Mouse (Mus musculus) thymus, adult 2 months (tissue): ENCODE results near the gene Egfl8. TPM values are rescaled to one million over a fixed set of nuclear protein-coding genes. Genes with fewer than 3 reads are reported as not detected.

Source experiments
- DNase-seq: peaks from one replicate; pipeline ENCODE4 v3.0.0; 2021
- H3K27ac ChIP-seq: fragments of 200-500 bp; 2 replicates; pipeline ENCODE4 v1.5.1; 2012; ENCODE audit warnings: low read length, control low read depth; ENCODE audit not compliant: control insufficient read depth, insufficient read depth
- H3K27me3 ChIP-seq: fragments of 200-500 bp; 2 replicates; pipeline ENCODE4 v1.6.1; 2012; ENCODE audit warnings: mild to moderate bottlenecking, low read length, moderate library complexity, mixed read lengths; ENCODE audit not compliant: control insufficient read depth, insufficient read depth
- H3K36me3 ChIP-seq: fragments of 200-500 bp; 2 replicates; pipeline ENCODE4 v1.6.1; 2012; ENCODE audit warnings: mild to moderate bottlenecking, low read length, moderate library complexity; ENCODE audit not compliant: control insufficient read depth, insufficient read depth
- H3K4me1 ChIP-seq: fragments of 200-500 bp; replicated peaks from 2 replicates; pipeline ENCODE4 v1.6.1; 2012; ENCODE audit warnings: low read length; ENCODE audit not compliant: control insufficient read depth, insufficient read depth
- H3K4me3 ChIP-seq: fragments of 200-500 bp; 2 replicates; pipeline ENCODE4 v1.5.1; 2012; ENCODE audit warnings: mild to moderate bottlenecking, low read length, control low read depth, moderate library complexity; ENCODE audit not compliant: control insufficient read depth, insufficient read depth
- CTCF ChIP-seq: fragments of 200-500 bp; IDR thresholded peaks from 2 replicates; pipeline ENCODE4 v1.5.1; 2012; ENCODE audit warnings: mild to moderate bottlenecking, control low read depth, low read length, moderate library complexity, borderline replicate concordance; ENCODE audit not compliant: control insufficient read depth, poor library complexity, insufficient read depth; ENCODE audit errors: extremely low read depth
- POLR2A ChIP-seq: fragments of 200-500 bp; IDR thresholded peaks from 2 replicates; pipeline ENCODE4 v1.6.1; 2012; ENCODE audit warnings: mild to moderate bottlenecking, low read length, control low read depth, moderate library complexity; ENCODE audit not compliant: control insufficient read depth, poor library complexity, insufficient read depth; ENCODE audit errors: extremely low read depth
- WGBS: fragments of 180-500 bp; shearing (Covaris S2); methylation state at CpG from one replicate; pipeline ENCODE4 v1.1.7; 2018; 5-methylcytosine and 5-hydroxymethylcytosine counted together
- polyA plus RNA-seq: library from polyadenylated mRNA; depleted of rRNA; stranded (reverse); fragments of >200 nt; gene quantifications from 2 replicates; pipeline ENCODE4 v1.2.3, GENCODE M21; 2012

Egfl8 gene
- polyA plus RNA-seq, 1 experiment = 16.0 TPM

- no peak for DNase-seq
- peaks cover 20% of the 10 kb centered on the region for H3K36me3 ChIP-seq
- TF ChIP-seq POLR2A (no peak), CTCF (no peak)
- H3K4me3 ChIP-seq = no peak overlapping the region
- H3K27me3 ChIP-seq = no peaks in the 10 kb centered on the region
- WGBS = 83% methylated on average over 34 of the region's 34 CpGs
- H3K4me1 ChIP-seq = peaks cover 18% of the 10 kb centered on the region
- no peak overlapping the region for H3K27ac ChIP-seq
Observed at GRCm38 (mm10) chr17:34593752-34594525, 21.8 kb downstream of the Egfl8 start.

- peak overlapping the region; percentile 76 for H3K4me3 ChIP-seq
- WGBS = 3% methylated on average over 32 of the region's 32 CpGs
- H3K36me3 ChIP-seq = peaks cover 20% of the 10 kb centered on the region
- DNase-seq = peak; percentile 40
- peaks cover 24% of the 10 kb centered on the region for H3K4me1 ChIP-seq
- no peaks in the 10 kb centered on the region for H3K27me3 ChIP-seq
- TF ChIP-seq POLR2A (no peak), CTCF (no peak)
- peak overlapping the region; percentile 74 for H3K27ac ChIP-seq
Observed at GRCm38 (mm10) chr17:34592581-34593549, 22.9 kb downstream of the Egfl8 start.

GRCm38 (mm10) chr17:34591994-34592375 is 23.8 kb downstream of the Egfl8 start:
- 3% methylated on average over 35 of the region's 35 CpGs for WGBS
- peak; percentile 90 for DNase-seq

GRCm38 (mm10) chr17:34591029-34591993 is 24.5 kb downstream of the Egfl8 start, which contains the start of gene Pbx2:
Pbx2 (plus strand) TSS chr17:34591266.
- H3K4me3 ChIP-seq = peak within 1 kb of the TSS; percentile 76
- no peaks in the 10 kb centered on the region for H3K27me3 ChIP-seq
- TF ChIP-seq CTCF (no peak), POLR2A (no peak)
- H3K4me1 ChIP-seq = peaks cover 32% of the 10 kb centered on the region
- peaks cover 20% of the 10 kb centered on the region for H3K36me3 ChIP-seq
- DNase-seq = peak; percentile 46
- peak within 1 kb of the TSS; percentile 95 for H3K27ac ChIP-seq
- 4% methylated on average over 21 of the region's 21 CpGs for WGBS

More at GRCm38 (mm10) chr17:34591994-34592375, 23.8 kb downstream of the Egfl8 start:
- peak; percentile 39; the same call in 1 of the 2 replicates for TF ChIP-seq CTCF
- peak; percentile 65 for TF ChIP-seq POLR2A
- H3K4me1 ChIP-seq = peaks cover 25% of the 10 kb centered on the region
- peak overlapping the region; percentile 76 for H3K4me3 ChIP-seq
- peaks cover 20% of the 10 kb centered on the region for H3K36me3 ChIP-seq
- peak overlapping the region; percentile 95 for H3K27ac ChIP-seq
- H3K27me3 ChIP-seq = no peaks in the 10 kb centered on the region

DNA sequence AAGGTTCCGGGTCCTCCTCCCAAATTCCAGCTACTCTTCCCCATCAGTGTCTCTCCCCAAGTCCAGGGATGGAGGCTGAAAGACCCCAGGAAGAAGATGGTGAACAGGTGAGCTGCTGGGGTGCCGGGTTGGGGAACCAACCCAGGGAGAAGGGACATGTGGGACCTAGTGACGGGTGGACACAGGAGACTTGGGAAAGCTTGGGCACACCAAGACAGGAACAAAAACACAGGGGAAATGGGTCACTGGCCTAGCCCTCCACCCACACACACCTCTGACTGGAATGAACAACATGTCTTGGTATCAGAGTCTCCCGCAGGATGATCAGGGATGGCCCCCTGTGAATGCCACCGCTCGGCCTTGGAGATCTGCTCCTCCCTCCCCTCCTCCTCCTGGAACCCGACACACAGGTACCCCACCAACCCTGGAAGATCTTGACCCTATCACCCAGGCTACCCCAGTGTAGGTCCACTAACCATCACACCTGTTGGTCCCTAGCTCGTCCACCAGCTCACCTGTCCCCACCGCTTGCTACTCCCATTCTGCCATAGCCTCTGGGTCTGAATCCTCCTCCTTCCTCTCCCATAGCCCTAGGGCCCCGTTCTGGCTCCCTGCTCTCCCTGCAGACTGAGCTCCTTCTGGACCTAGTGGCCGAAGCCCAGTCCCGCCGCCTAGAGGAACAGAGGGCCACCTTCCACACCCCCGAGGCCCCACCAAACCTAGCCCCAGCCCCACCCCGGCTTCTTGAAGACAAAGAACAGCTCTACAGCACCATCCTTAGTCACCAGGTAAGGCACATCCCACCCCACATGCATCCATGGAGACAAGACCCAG is 25.4 kb downstream of the Egfl8 start:
- WGBS = 37% methylated on average over 15 of the region's 15 CpGs
- peak overlapping the region; percentile 95 for H3K27ac ChIP-seq
- peak; percentile 39 for DNase-seq

GRCm38 (mm10) chr17:34589681-34590101 is 26.1 kb downstream of the Egfl8 start, which contains the start of gene Gpsm3:
Gpsm3 (plus strand) TSS chr17:34589806.
- H3K27ac ChIP-seq = peak within 1 kb of the TSS; percentile 95
- peak; percentile 81 for DNase-seq
- peaks cover 38% of the 10 kb centered on the region for H3K4me1 ChIP-seq
- peaks cover 6% of the 10 kb centered on the region for H3K36me3 ChIP-seq
- H3K4me3 ChIP-seq = peak within 1 kb of the TSS; percentile 65
- no peaks in the 10 kb centered on the region for H3K27me3 ChIP-seq
- 1% methylated on average over 7 of the region's 7 CpGs for WGBS
- TF ChIP-seq CTCF (no peak), POLR2A (peak; percentile 93)

More for the DNA sequence above, 25.4 kb downstream of the Egfl8 start:
- Histone ChIP-seq H3K27me3 (no peaks in the 10 kb centered on the region), H3K4me1 (peaks cover 38% of the 10 kb centered on the region), H3K36me3 (peaks cover 13% of the 10 kb centered on the region), H3K4me3 (peak overlapping the region; percentile 65)
- TF ChIP-seq CTCF (no peak), POLR2A (no peak)
